Mouse (Mus musculus) cortical plate, adult 2 months (tissue): Measurements from ENCODE around the gene Rapgef5.

ENCODE experiments used
- CTCF ChIP-seq: fragments of 200-500 bp; IDR thresholded peaks from 2 replicates; pipeline ENCODE4 v1.5.1; 2011; ENCODE audit warnings: mild to moderate bottlenecking, control low read depth, low read length; ENCODE audit not compliant: insufficient read depth; ENCODE audit errors: extremely low read depth
- POLR2A ChIP-seq: fragments of 200-500 bp; IDR thresholded peaks from 2 replicates; pipeline ENCODE4 v1.6.1; 2011; ENCODE audit warnings: mild to moderate bottlenecking, low read length, control low read depth; ENCODE audit not compliant: insufficient read depth; ENCODE audit errors: extremely low read depth

DNA sequence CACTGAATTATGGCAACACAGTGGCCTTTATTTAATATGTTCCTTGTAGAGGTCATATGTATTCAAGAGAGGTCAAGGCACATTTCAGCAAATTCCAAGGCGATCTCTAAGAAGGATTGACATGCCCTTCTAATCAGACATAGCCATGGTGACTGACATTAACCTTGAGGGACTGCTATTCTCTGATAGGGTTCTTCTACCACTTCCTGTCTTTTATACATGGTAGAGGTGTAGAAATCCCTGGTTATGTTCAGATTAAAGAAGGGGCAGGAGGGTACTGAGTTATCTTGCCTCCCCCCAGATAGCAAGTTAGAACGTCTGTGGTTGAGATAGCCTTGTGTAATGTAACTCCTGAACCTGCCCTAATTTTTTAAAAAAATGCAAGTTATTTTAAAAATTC, 69.1 kb downstream of the Rapgef5 start:
- TF ChIP-seq POLR2A (no peak), CTCF (no peak)
